8 mouse cellular contexts compared by ENCODE assay signal in genomic region chr7:110821068-110821467, GRCm38 (mm10). TPM values are rescaled to one million over a fixed set of nuclear protein-coding genes. Genes with fewer than 3 reads are reported as not detected.
A peak's percentile ranks its signal among the peaks of the same experiment; 100 is the strongest.
DNase-seq lines count a peak whose midpoint lies in the region; ATAC-seq lines count a peak whose summit lies in the region.

No protein-coding gene starts in this region.

- no peak overlapping the region for H3K4me3 ChIP-seq in limb, embryonic 13.5 days

- DNase-seq in adrenal gland, adult (ENCODE audit: inconsistent age in 2 of 2, low spot score in 1 of 2): peak; percentile 71 to 87
- DNase-seq in adrenal gland, postnatal 4 days (ENCODE audit: low spot score in 2 of 2): no peak
- peak; percentile 48 for DNase-seq in kidney, postnatal 10 days
- no peak for DNase-seq in kidney, adult 18-20 months
- peak; percentile 44 to 66 for DNase-seq in adrenal gland, postnatal 36 days
- no peak for DNase-seq in urinary bladder, adult 18-20 months (ENCODE audit: low spot score in 2 of 2)
- DNase-seq in spleen, adult 18-20 months: no peak

- H3K9me3 ChIP-seq in limb, embryonic 13.5 days: no peaks in the 10 kb centered on the region

- no peak overlapping the region for H3K4me2 ChIP-seq in limb, embryonic 13.5 days (replicated peaks)

- H3K4me1 ChIP-seq in limb, embryonic 13.5 days: peaks cover 22% of the 10 kb centered on the region

- no peak overlapping the region for H3K9ac ChIP-seq in limb, embryonic 13.5 days

- peaks cover 17% of the 10 kb centered on the region for H3K36me3 ChIP-seq in limb, embryonic 13.5 days

- 77% methylated on average over 5 of the region's 5 CpGs for whole genome bisulfite sequencing in limb, embryonic 13.5 days

- peak overlapping the region; percentile 39; the same call in 1 of the 2 replicates for H3K27ac ChIP-seq in limb, embryonic 13.5 days

- no peaks in the 10 kb centered on the region for H3K27me3 ChIP-seq in limb, embryonic 13.5 days

- ATAC-seq in limb, embryonic 13.5 days (ENCODE audit: low FRiP score, low read depth): no peak

RNA-seq across cellular contexts. Expression of gene Rnf141, which starts 23.2 kb away (rescaled TPM):
- 10 to 100 TPM; 52.1 to 56.5 TPM for total RNA-seq in adrenal gland, postnatal 4 days (2021)
- total RNA-seq in adrenal gland, postnatal 36 days (2021): 10 to 100 TPM; 46.8 to 76.2 TPM
- 18.5 and 19.0 TPM in 2 replicates for polyA plus RNA-seq in limb, embryonic 13.5 days (2015; fragmentation: Nextera tagmentation; extraction: Ambion mirVana)

RNA-seq across cellular contexts. Expression of gene Lyve1, which starts 42.0 kb away (rescaled TPM):
- total RNA-seq in adrenal gland, postnatal 4 days (2021): 10 to 100 TPM; 24.1 to 33.6 TPM
- total RNA-seq in adrenal gland, postnatal 36 days (2021): 10 to 100 TPM in 1 of 2 experiments, 1 to 10 TPM in 1; 7.2 to 15.7 TPM
- 2.4 and 3.2 TPM in 2 replicates for polyA plus RNA-seq in limb, embryonic 13.5 days (2015; fragmentation: Nextera tagmentation; extraction: Ambion mirVana)

RNA-seq across cellular contexts. Expression of gene Ampd3, which starts 53.1 kb away (rescaled TPM):
- total RNA-seq in adrenal gland, postnatal 4 days (2021): 10 to 100 TPM; 28.6 to 34.2 TPM
- total RNA-seq in adrenal gland, postnatal 36 days (2021): 10 to 100 TPM; 13.9 to 14.7 TPM
- polyA plus RNA-seq in limb, embryonic 13.5 days (2015; fragmentation: Nextera tagmentation; extraction: Ambion mirVana): 2.8 and 3.7 TPM in 2 replicates

Comparison
In these comparisons a context has a peak if more than half of its experiments do, and no peak if none do; other contexts are left out.
1. DNase-seq: peak in adrenal gland, adult (2 of 2), kidney, postnatal 10 days (single experiment) and adrenal gland, postnatal 36 days (2 of 2); none in adrenal gland, postnatal 4 days (0 of 2), kidney, adult 18-20 months (single experiment), urinary bladder, adult 18-20 months (0 of 2) and spleen, adult 18-20 months (0 of 2).